Mouse (Mus musculus): ENCODE results near the gene Bcorl1. TPM values are rescaled to one million over a fixed set of nuclear protein-coding genes. Genes with fewer than 3 reads are reported as not detected.
A peak's percentile ranks its signal among the peaks of the same experiment; 100 is the strongest.
"Not testable (repeated sequence)": the region's sequence is repeated elsewhere in the genome, so short reads cannot be mapped to it uniquely, and the experiment has no call there.

The Bcorl1 gene
- polyA plus RNA-seq, 1 experiment from 2014 or later = 4.4 TPM

GRCm38 (mm10) chrX:48432599-48433526 lies 91.7 kb downstream of the Bcorl1 start:
- H3K27ac ChIP-seq = no peak overlapping the region
- DNase-seq (ENCODE audit: low spot score) = no peak
- WGBS = 65% methylated on average over 15 of the region's 15 CpGs
- H3K4me3 ChIP-seq = no peak overlapping the region
- H3K9me3 ChIP-seq (replicated peaks) = no peaks in the 10 kb centered on the region
- H3K27me3 ChIP-seq (ENCODE audit: low read depth, poor library complexity, severe bottlenecking) = peaks cover 12% of the 10 kb centered on the region; the same call in 1 of the 2 replicates
- H3K36me3 ChIP-seq = no peaks in the 10 kb centered on the region
- H3K4me1 ChIP-seq = peaks cover 13% of the 10 kb centered on the region

- WGBS = 37% methylated on average over 6 of the region's 6 CpGs
- no peak overlapping the region for H3K4me3 ChIP-seq
- no peaks in the 10 kb centered on the region for H3K9me3 ChIP-seq (replicated peaks)
- no peak overlapping the region for H3K27ac ChIP-seq
- H3K4me1 ChIP-seq = peaks cover 13% of the 10 kb centered on the region
- H3K36me3 ChIP-seq = no peaks in the 10 kb centered on the region
- peaks cover 12% of the 10 kb centered on the region; the same call in 1 of the 2 replicates for H3K27me3 ChIP-seq (ENCODE audit: low read depth, poor library complexity, severe bottlenecking)
- no peak for DNase-seq (ENCODE audit: low spot score)
These were observed 92.4 kb downstream of the Bcorl1 start for GRCm38 (mm10) chrX:48433527-48433899.

- Histone ChIP-seq H3K27me3 (ENCODE audit: low read depth, poor library complexity, severe bottlenecking) (peaks cover 12% of the 10 kb centered on the region; the same call in 1 of the 2 replicates), H3K4me3 (no peak overlapping the region), H3K27ac (no peak overlapping the region), H3K9me3 (replicated peaks) (no peaks in the 10 kb centered on the region), H3K4me1 (peaks cover 18% of the 10 kb centered on the region), H3K36me3 (no peaks in the 10 kb centered on the region)
- DNase-seq (ENCODE audit: low spot score) = no peak
- 88% methylated on average over 1 of the region's 1 CpGs for WGBS
These were observed 93.1 kb downstream of the Bcorl1 start for GRCm38 (mm10) chrX:48434251-48434650.

GRCm38 (mm10) chrX:48435477-48435900 lies 94.3 kb downstream of the Bcorl1 start:
- Histone ChIP-seq H3K4me3 (no peak overlapping the region), H3K27me3 (ENCODE audit: low read depth, poor library complexity, severe bottlenecking) (peaks cover 12% of the 10 kb centered on the region; the same call in 1 of the 2 replicates), H3K27ac (no peak overlapping the region), H3K36me3 (no peaks in the 10 kb centered on the region), H3K9me3 (replicated peaks) (no peaks in the 10 kb centered on the region), H3K4me1 (peaks cover 18% of the 10 kb centered on the region)
- no peak for DNase-seq (ENCODE audit: low spot score)
- 83% methylated on average over 9 of the region's 9 CpGs for WGBS

- not testable (repeated sequence) for H3K4me3 ChIP-seq; DNase-seq (ENCODE audit: low spot score); H3K9me3 ChIP-seq (replicated peaks); H3K27ac ChIP-seq; H3K36me3 ChIP-seq
- Histone ChIP-seq H3K27me3 (ENCODE audit: low read depth, poor library complexity, severe bottlenecking) (peaks cover 12% of the 10 kb centered on the region; the same call in 1 of the 2 replicates), H3K4me1 (peaks cover 18% of the 10 kb centered on the region)
- 92% methylated on average over 6 of the region's 7 CpGs for WGBS
These were observed 94.9 kb downstream of the Bcorl1 start for GRCm38 (mm10) chrX:48436082-48436481.

- WGBS = 55% methylated on average over 4 of the region's 4 CpGs
- no peaks in the 10 kb centered on the region for H3K27me3 ChIP-seq (ENCODE audit: low read depth, poor library complexity, severe bottlenecking)
- H3K4me3 ChIP-seq = no peak overlapping the region
- H3K9me3 ChIP-seq (replicated peaks) = no peaks in the 10 kb centered on the region
- no peak for DNase-seq (ENCODE audit: low spot score)
- peaks cover 7% of the 10 kb centered on the region for H3K4me1 ChIP-seq
- H3K36me3 ChIP-seq = no peaks in the 10 kb centered on the region
- H3K27ac ChIP-seq = no peak overlapping the region
These were observed 97.9 kb downstream of the Bcorl1 start for GRCm38 (mm10) chrX:48439036-48439435.

- H3K9me3 ChIP-seq (replicated peaks) = no peaks in the 10 kb centered on the region
- H3K27me3 ChIP-seq (ENCODE audit: low read depth, poor library complexity, severe bottlenecking) = no peaks in the 10 kb centered on the region
- no peak for DNase-seq (ENCODE audit: low spot score)
- no peaks in the 10 kb centered on the region for H3K36me3 ChIP-seq
- no peak overlapping the region for H3K4me3 ChIP-seq
- peaks cover 7% of the 10 kb centered on the region for H3K4me1 ChIP-seq
- 87% methylated on average over 6 of the region's 6 CpGs for WGBS
- no peak overlapping the region for H3K27ac ChIP-seq
These were observed 100.4 kb downstream of the Bcorl1 start for GRCm38 (mm10) chrX:48441548-48441947.

GRCm38 (mm10) chrX:48441954-48442353 lies 100.8 kb downstream of the Bcorl1 start:
- peaks cover 7% of the 10 kb centered on the region for H3K4me1 ChIP-seq
- 90% methylated on average over 7 of the region's 7 CpGs for WGBS
- no peak overlapping the region for H3K27ac ChIP-seq
- no peak overlapping the region for H3K4me3 ChIP-seq
- DNase-seq (ENCODE audit: low spot score) = no peak
- no peaks in the 10 kb centered on the region for H3K27me3 ChIP-seq (ENCODE audit: low read depth, poor library complexity, severe bottlenecking)
- no peaks in the 10 kb centered on the region for H3K36me3 ChIP-seq
- no peaks in the 10 kb centered on the region for H3K9me3 ChIP-seq (replicated peaks)

GRCm38 (mm10) chrX:48444677-48445076 lies 103.5 kb downstream of the Bcorl1 start:
- Histone ChIP-seq H3K9me3 (replicated peaks) (no peaks in the 10 kb centered on the region), H3K4me3 (no peak overlapping the region), H3K36me3 (no peaks in the 10 kb centered on the region), H3K27me3 (ENCODE audit: low read depth, poor library complexity, severe bottlenecking) (no peaks in the 10 kb centered on the region; the same call in 1 of the 2 replicates), H3K27ac (no peak overlapping the region), H3K4me1 (peaks cover 4% of the 10 kb centered on the region)
- 88% methylated on average over 4 of the region's 4 CpGs for WGBS
- no peak for DNase-seq (ENCODE audit: low spot score)

GRCm38 (mm10) chrX:48449646-48450045 lies 108.5 kb downstream of the Bcorl1 start:
- Histone ChIP-seq H3K27ac (no peak overlapping the region), H3K27me3 (ENCODE audit: low read depth, poor library complexity, severe bottlenecking) (peaks cover 42% of the 10 kb centered on the region), H3K4me3 (no peak overlapping the region), H3K36me3 (no peaks in the 10 kb centered on the region), H3K9me3 (replicated peaks) (no peaks in the 10 kb centered on the region), H3K4me1 (peaks cover 18% of the 10 kb centered on the region)
- DNase-seq (ENCODE audit: low spot score) = no peak
- 13% methylated on average over 10 of the region's 10 CpGs for WGBS

GRCm38 (mm10) chrX:48452231-48452890 lies 111.2 kb downstream of the Bcorl1 start:
- DNase-seq (ENCODE audit: low spot score) = no peak
- peak overlapping the region; percentile 47 for H3K4me3 ChIP-seq
- no peak overlapping the region for H3K27ac ChIP-seq
- peaks cover 66% of the 10 kb centered on the region for H3K27me3 ChIP-seq (ENCODE audit: low read depth, poor library complexity, severe bottlenecking)
- peaks cover 18% of the 10 kb centered on the region for H3K4me1 ChIP-seq
- H3K36me3 ChIP-seq = no peaks in the 10 kb centered on the region
- 24% methylated on average over 9 of the region's 9 CpGs for WGBS
- H3K9me3 ChIP-seq (replicated peaks) = no peaks in the 10 kb centered on the region

- WGBS = 18% methylated on average over 56 of the region's 71 CpGs
- peak; percentile 51 for DNase-seq (ENCODE audit: low spot score)
- peaks cover 18% of the 10 kb centered on the region for H3K4me1 ChIP-seq
- H3K9me3 ChIP-seq (replicated peaks) = no peaks in the 10 kb centered on the region
- H3K4me3 ChIP-seq = peak overlapping the region; percentile 47
- H3K36me3 ChIP-seq = no peaks in the 10 kb centered on the region
- peaks cover 66% of the 10 kb centered on the region for H3K27me3 ChIP-seq (ENCODE audit: low read depth, poor library complexity, severe bottlenecking)
- peak overlapping the region; percentile 62 for H3K27ac ChIP-seq
These were observed 111.9 kb downstream of the Bcorl1 start for GRCm38 (mm10) chrX:48452931-48453673.

All from limb, embryonic 10.5 days (tissue).